Mouse (Mus musculus): ENCODE data around the gene Pbrm1. TPM values are rescaled to one million over a fixed set of nuclear protein-coding genes. Genes with fewer than 3 reads are reported as not detected.

Gene Pbrm1
- total and polyA plus RNA-seq, 2 experiments from 2014 or later = 83.8 to 90.9 TPM

- H3K4me1 ChIP-seq (ENCODE audit: insufficient read depth) = peaks cover 12% of the 10 kb centered on the region; the same call in 1 of the 2 replicates
- WGBS = 79% methylated on average over 11 of the region's 11 CpGs
- no peak for ATAC-seq
Measured at GRCm38 (mm10) chr14:31137791-31138190, 118.9 kb downstream of the Pbrm1 start.

DNA sequence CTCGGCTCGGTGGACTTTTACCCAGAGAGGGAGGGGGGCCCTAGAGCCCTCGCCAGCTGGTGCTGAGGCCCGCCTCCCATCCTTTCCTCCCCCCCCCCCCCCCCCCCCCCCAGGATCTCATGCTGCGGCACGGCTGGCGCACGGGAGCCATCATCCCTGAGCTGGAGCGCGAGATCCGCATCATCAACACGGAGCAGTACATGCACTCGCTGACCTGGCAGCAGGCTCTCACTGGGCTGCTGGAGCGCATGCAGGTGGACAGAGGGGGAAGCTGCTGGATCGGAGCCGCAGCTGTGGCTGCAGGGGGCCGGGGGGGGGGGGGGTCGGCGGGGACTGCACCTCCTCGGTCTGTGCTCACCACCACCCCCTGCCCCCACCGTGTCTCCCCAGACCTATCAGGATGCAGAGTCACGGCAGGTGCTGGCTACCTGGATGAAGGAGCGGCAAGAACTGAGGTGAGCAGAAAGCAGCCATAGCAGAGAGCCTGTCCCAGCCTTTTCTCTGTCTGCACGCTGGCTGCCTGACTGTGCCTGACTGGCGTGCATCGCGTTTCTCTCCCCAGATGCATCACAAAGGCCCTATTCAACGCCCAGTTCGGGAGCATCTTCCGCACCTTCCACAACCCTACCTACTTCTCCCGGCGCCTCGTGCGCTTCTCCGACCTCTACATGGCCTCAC is 119.4 kb downstream of the Pbrm1 start:
- no peak for ATAC-seq
- Histone ChIP-seq H3K36me3 (ENCODE audit: insufficient read depth) (peaks cover 12% of the 10 kb centered on the region), H3K4me2 (ENCODE audit: low read depth) (no peak overlapping the region), H3K27ac (ENCODE audit: low read depth, low read length) (no peak overlapping the region), H3K4me3 (ENCODE audit: low read depth, low read length) (no peak overlapping the region), H3K4me1 (ENCODE audit: insufficient read depth) (0 out of 2 replicates have a peak, but pooled peaks cover 9% of the 10 kb centered on the region), H3K9me3 (ENCODE audit: low read length) (no peaks in the 10 kb centered on the region), H3K27me3 (ENCODE audit: insufficient read depth, low read length) (no peaks in the 10 kb centered on the region), H3K9ac (no peak overlapping the region)
- WGBS = 81% methylated on average over 23 of the region's 35 CpGs
- no peak for DNase-seq
- no peak for TF ChIP-seq CTCF (IDR thresholded peaks at IDR 0.05; ENCODE audit: low read depth)

More at GRCm38 (mm10) chr14:31137791-31138190, 118.9 kb downstream of the Pbrm1 start:
- Histone ChIP-seq H3K27me3 (ENCODE audit: insufficient read depth, low read length) (no peaks in the 10 kb centered on the region), H3K36me3 (ENCODE audit: insufficient read depth) (peaks cover 12% of the 10 kb centered on the region), H3K4me2 (ENCODE audit: low read depth) (no peak overlapping the region), H3K27ac (ENCODE audit: low read depth, low read length) (no peak overlapping the region), H3K4me3 (ENCODE audit: low read depth, low read length) (no peak overlapping the region), H3K9me3 (ENCODE audit: low read length) (no peaks in the 10 kb centered on the region), H3K9ac (no peak overlapping the region)
- DNase-seq = no peak
- no peak for TF ChIP-seq CTCF (IDR thresholded peaks at IDR 0.05; ENCODE audit: low read depth)

GRCm38 (mm10) chr14:31138897-31139429 is 120.0 kb downstream of the Pbrm1 start:
- H3K9ac ChIP-seq = no peak overlapping the region
- no peak for DNase-seq
- peaks cover 12% of the 10 kb centered on the region for H3K36me3 ChIP-seq (ENCODE audit: insufficient read depth)
- 91% methylated on average over 9 of the region's 9 CpGs for WGBS
- no peak for ATAC-seq
- no peak overlapping the region for H3K27ac ChIP-seq (ENCODE audit: low read depth, low read length)
- no peak overlapping the region for H3K4me2 ChIP-seq (ENCODE audit: low read depth)
- H3K9me3 ChIP-seq (ENCODE audit: low read length) = no peaks in the 10 kb centered on the region
- no peaks in the 10 kb centered on the region for H3K27me3 ChIP-seq (ENCODE audit: insufficient read depth, low read length)
- no peak for TF ChIP-seq CTCF (IDR thresholded peaks at IDR 0.05; ENCODE audit: low read depth)
- 0 out of 2 replicates have a peak, but pooled peaks cover 4% of the 10 kb centered on the region for H3K4me1 ChIP-seq (ENCODE audit: insufficient read depth)
- no peak overlapping the region for H3K4me3 ChIP-seq (ENCODE audit: low read depth, low read length)

GRCm38 (mm10) chr14:31139666-31140065 is 120.7 kb downstream of the Pbrm1 start:
- no peak overlapping the region for H3K4me2 ChIP-seq (ENCODE audit: low read depth)
- DNase-seq (no peak), ATAC-seq (no peak)
- no peak overlapping the region for H3K27ac ChIP-seq (ENCODE audit: low read depth, low read length)
- H3K27me3 ChIP-seq (ENCODE audit: insufficient read depth, low read length) = no peaks in the 10 kb centered on the region
- H3K9ac ChIP-seq = no peak overlapping the region
- no peaks in the 10 kb centered on the region for H3K9me3 ChIP-seq (ENCODE audit: low read length)
- no peak for TF ChIP-seq CTCF (IDR thresholded peaks at IDR 0.05; ENCODE audit: low read depth)
- peaks cover 12% of the 10 kb centered on the region for H3K36me3 ChIP-seq (ENCODE audit: insufficient read depth)
- 92% methylated on average over 12 of the region's 12 CpGs for WGBS
- H3K4me3 ChIP-seq (ENCODE audit: low read depth, low read length) = no peak overlapping the region
- H3K4me1 ChIP-seq (ENCODE audit: insufficient read depth) = no peaks in the 10 kb centered on the region

- ATAC-seq (no peak), DNase-seq (no peak)
- no peaks in the 10 kb centered on the region for H3K9me3 ChIP-seq (ENCODE audit: low read length)
- H3K27ac ChIP-seq (ENCODE audit: low read depth, low read length) = no peak overlapping the region
- TF ChIP-seq CTCF (IDR thresholded peaks at IDR 0.05; ENCODE audit: low read depth) = no peak
- H3K4me1 ChIP-seq (ENCODE audit: insufficient read depth) = no peaks in the 10 kb centered on the region
- H3K36me3 ChIP-seq (ENCODE audit: insufficient read depth) = peaks cover 12% of the 10 kb centered on the region
- H3K27me3 ChIP-seq (ENCODE audit: insufficient read depth, low read length) = no peaks in the 10 kb centered on the region
- no peak overlapping the region for H3K9ac ChIP-seq
- H3K4me2 ChIP-seq (ENCODE audit: low read depth) = no peak overlapping the region
- H3K4me3 ChIP-seq (ENCODE audit: low read depth, low read length) = no peak overlapping the region
- 90% methylated on average over 15 of the region's 15 CpGs for WGBS
Measured at GRCm38 (mm10) chr14:31140141-31140540, 121.2 kb downstream of the Pbrm1 start.

GRCm38 (mm10) chr14:31141011-31141410 is 122.1 kb downstream of the Pbrm1 start:
- Histone ChIP-seq H3K27me3 (ENCODE audit: insufficient read depth, low read length) (no peaks in the 10 kb centered on the region), H3K9ac (no peak overlapping the region), H3K27ac (ENCODE audit: low read depth, low read length) (no peak overlapping the region), H3K4me3 (ENCODE audit: low read depth, low read length) (no peak overlapping the region), H3K9me3 (ENCODE audit: low read length) (no peaks in the 10 kb centered on the region), H3K36me3 (ENCODE audit: insufficient read depth) (peaks cover 12% of the 10 kb centered on the region), H3K4me1 (ENCODE audit: insufficient read depth) (no peaks in the 10 kb centered on the region), H3K4me2 (ENCODE audit: low read depth) (no peak overlapping the region)
- ATAC-seq (no peak), DNase-seq (no peak)
- WGBS = 92% methylated on average over 14 of the region's 14 CpGs
- TF ChIP-seq CTCF (IDR thresholded peaks at IDR 0.05; ENCODE audit: low read depth) = no peak

GRCm38 (mm10) chr14:31145694-31146093 is 126.8 kb downstream of the Pbrm1 start:
- no peak for TF ChIP-seq CTCF (IDR thresholded peaks at IDR 0.05; ENCODE audit: low read depth)
- WGBS = 90% methylated on average over 11 of the region's 11 CpGs
- no peaks in the 10 kb centered on the region for H3K9me3 ChIP-seq (ENCODE audit: low read length)
- DNase-seq (no peak), ATAC-seq (no peak)
- H3K27me3 ChIP-seq (ENCODE audit: insufficient read depth, low read length) = no peaks in the 10 kb centered on the region
- peaks cover 3% of the 10 kb centered on the region; the same call in 1 of the 2 replicates for H3K36me3 ChIP-seq (ENCODE audit: insufficient read depth)
- no peak overlapping the region for H3K9ac ChIP-seq
- H3K27ac ChIP-seq (ENCODE audit: low read depth, low read length) = no peak overlapping the region
- no peak overlapping the region for H3K4me2 ChIP-seq (ENCODE audit: low read depth)
- H3K4me1 ChIP-seq (ENCODE audit: insufficient read depth) = no peaks in the 10 kb centered on the region
- no peak overlapping the region for H3K4me3 ChIP-seq (ENCODE audit: low read depth, low read length)

All from forebrain, postnatal 0 days (tissue).